Mouse (Mus musculus) embryonic fibroblast, embryonic 13.5 days (primary cell): ENCODE measurements around the gene Cacna1c. TPM values are rescaled to one million over a fixed set of nuclear protein-coding genes. Genes with fewer than 3 reads are reported as not detected.

Experiments used
- H3K27ac ChIP-seq: 2 replicates; pipeline ENCODE4 v1.5.1; 2012; ENCODE audit warnings: low read length, control low read depth, inconsistent platforms; ENCODE audit not compliant: insufficient read depth
- H3K4me1 ChIP-seq: 2 replicates; pipeline ENCODE4 v1.6.1; 2011; ENCODE audit warnings: low read length; ENCODE audit not compliant: control insufficient read depth, insufficient read depth
- H3K4me3 ChIP-seq: 2 replicates; pipeline ENCODE4 v1.5.1; 2011; ENCODE audit warnings: mild to moderate bottlenecking, control low read depth, low read length; ENCODE audit not compliant: insufficient read depth
- CTCF ChIP-seq: IDR thresholded peaks from 2 replicates; pipeline ENCODE4 v1.5.1; 2011; ENCODE audit warnings: mild to moderate bottlenecking, control low read depth, low read length, moderate library complexity, borderline replicate concordance; ENCODE audit not compliant: insufficient read depth
- POLR2A ChIP-seq: IDR thresholded peaks from 2 replicates; pipeline ENCODE4 v1.6.1; 2011; ENCODE audit warnings: low read depth, mild to moderate bottlenecking, control low read depth, low read length, moderate library complexity
- polyA plus RNA-seq: library from polyadenylated mRNA; stranded (reverse); fragments of >200 nt; gene quantifications from 2 replicates; pipeline ENCODE4 v1.2.4, GENCODE M21; 2011; ENCODE audit warnings: low read depth; ENCODE audit not compliant: missing spikeins, insufficient read length

Cacna1c gene
- polyA plus RNA-seq, 1 experiment = 40.7 TPM

- H3K27ac ChIP-seq = no peak overlapping the region
- TF ChIP-seq POLR2A (no peak), CTCF (no peak)
- peaks cover 4% of the 10 kb centered on the region for H3K4me1 ChIP-seq
- no peak overlapping the region for H3K4me3 ChIP-seq
These were observed 628.4 kb downstream of the Cacna1c start for GRCm38 (mm10) chr6:118567816-118568215.

- H3K4me3 ChIP-seq = peak within 1 kb of the TSS; percentile 64
- peaks cover 4% of the 10 kb centered on the region for H3K4me1 ChIP-seq
- TF ChIP-seq CTCF (no peak), POLR2A (peak; percentile 88)
- H3K27ac ChIP-seq = no peak within 1 kb of the TSS
These were observed 634.2 kb downstream of the Cacna1c start, which contains the start of gene Ankrd26 for GRCm38 (mm10) chr6:118561745-118562609. Ankrd26 (minus strand) TSS chr6:118562226.

- Histone ChIP-seq H3K4me3 (peak overlapping the region; percentile 64), H3K4me1 (peaks cover 4% of the 10 kb centered on the region), H3K27ac (no peak overlapping the region)
- no peak for TF ChIP-seq POLR2A
- TF ChIP-seq CTCF = no peak
These were observed 635.0 kb downstream of the Cacna1c start for GRCm38 (mm10) chr6:118561225-118561624.

DNA sequence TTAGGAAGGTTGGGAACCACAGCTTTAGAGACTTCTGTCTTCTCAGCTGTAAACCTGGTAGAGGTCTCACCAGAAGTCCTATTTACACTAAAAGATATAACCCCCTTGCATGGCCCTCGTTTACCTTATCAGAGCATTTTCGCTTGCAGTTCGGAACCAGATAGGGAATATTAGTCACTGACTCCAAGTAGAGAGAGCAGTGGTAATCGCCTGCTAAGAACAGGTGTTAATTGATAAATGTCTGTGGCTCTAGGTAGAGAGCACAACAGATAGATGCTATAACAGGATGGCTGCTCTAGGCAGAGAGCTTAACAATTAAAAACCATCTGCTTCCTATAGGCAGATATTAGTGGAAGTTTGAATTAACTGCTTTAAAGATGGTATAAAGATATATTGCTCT is 657.6 kb downstream of the Cacna1c start:
- H3K4me3 ChIP-seq = no peak overlapping the region
- H3K4me1 ChIP-seq = no peaks in the 10 kb centered on the region
- H3K27ac ChIP-seq = no peak overlapping the region
- TF ChIP-seq POLR2A (no peak), CTCF (no peak)

Other genes starting within 250 kb of the Cacna1c start
- 4.4 and 8.2 TPM in 2 replicates for gene Dcp1b, start 21.2 kb downstream of the Cacna1c start, polyA plus RNA-seq
- gene Cacna2d4, start 40.1 kb upstream of the Cacna1c start, polyA plus RNA-seq = not detected in 2 replicates
- gene Lrtm2, start 134.3 kb upstream of the Cacna1c start, polyA plus RNA-seq = not detected in 2 replicates
- 38.2 and 42.8 TPM in 2 replicates for gene Adipor2, start 221.3 kb upstream of the Cacna1c start, polyA plus RNA-seq